Mouse (Mus musculus) lung, embryonic 16.5 days (tissue): Measurements from ENCODE around the gene Dclk1. TPM values are rescaled to one million over a fixed set of nuclear protein-coding genes. Genes with fewer than 3 reads are reported as not detected.

Source experiments
- ATAC-seq: fragments of 200-750 bp; cut with Nextera tagmentation; 2 replicates; pipeline ENCODE4 v1.8.0; 2017; ENCODE audit warnings: low read depth, mild to moderate bottlenecking, moderate library complexity
- H3K27ac ChIP-seq: fragments of 300-500 bp; sonication (generic); 2 replicates; pipeline ENCODE4 v1.5.1; 2014; ENCODE audit warnings: mild to moderate bottlenecking, control low read depth, low read length
- H3K27me3 ChIP-seq: fragments of 300-500 bp; sonication (generic); 2 replicates; pipeline ENCODE4 v1.6.1; 2014; ENCODE audit warnings: low read depth, low read length, mixed read lengths; ENCODE audit not compliant: control insufficient read depth, insufficient read depth
- H3K36me3 ChIP-seq: fragments of 300-500 bp; sonication (generic); 2 replicates; pipeline ENCODE4 v1.6.1; 2014; ENCODE audit warnings: low read length; ENCODE audit not compliant: control insufficient read depth, insufficient read depth
- H3K4me1 ChIP-seq: fragments of 300-500 bp; sonication (generic); replicated peaks from 2 replicates; pipeline ENCODE4 v1.6.1; 2014; ENCODE audit warnings: low read length, mixed read lengths; ENCODE audit not compliant: control insufficient read depth, insufficient read depth
- H3K4me2 ChIP-seq: fragments of 300-500 bp; sonication (generic); 2 replicates; pipeline ENCODE4 v1.6.1; 2014; ENCODE audit warnings: low read depth, low read length, control low read depth
- H3K4me3 ChIP-seq: fragments of 300-500 bp; sonication (generic); 2 replicates; pipeline ENCODE4 v1.5.1; 2014; ENCODE audit warnings: mild to moderate bottlenecking, low read length, control low read depth
- H3K9ac ChIP-seq: fragments of 300-500 bp; sonication (generic); 2 replicates; pipeline ENCODE4 v1.6.1; 2014; ENCODE audit warnings: low read length, control low read depth
- H3K9me3 ChIP-seq: fragments of 300-500 bp; sonication (generic); 2 replicates; pipeline ENCODE4 v1.6.1; 2016; ENCODE audit warnings: low read length; ENCODE audit not compliant: control insufficient read depth
- WGBS: fragments of 180-500 bp; shearing (Covaris S2); extraction: QIAGEN DNeasy Blood & Tissue Kit; methylation state at CpG from one replicate; pipeline ENCODE4 v1.1.7; 2014; 5-methylcytosine and 5-hydroxymethylcytosine counted together
- polyA plus RNA-seq: library from polyadenylated mRNA; unstranded; fragments of >200 nt; fragmentation: Nextera tagmentation; extraction: Ambion mirVana; gene quantifications from 2 replicates; pipeline ENCODE4 v1.2.1, GENCODE M21; 2015

Dclk1 gene
- polyA plus RNA-seq, 1 experiment from 2014 or later: 10.3 TPM

DNA sequence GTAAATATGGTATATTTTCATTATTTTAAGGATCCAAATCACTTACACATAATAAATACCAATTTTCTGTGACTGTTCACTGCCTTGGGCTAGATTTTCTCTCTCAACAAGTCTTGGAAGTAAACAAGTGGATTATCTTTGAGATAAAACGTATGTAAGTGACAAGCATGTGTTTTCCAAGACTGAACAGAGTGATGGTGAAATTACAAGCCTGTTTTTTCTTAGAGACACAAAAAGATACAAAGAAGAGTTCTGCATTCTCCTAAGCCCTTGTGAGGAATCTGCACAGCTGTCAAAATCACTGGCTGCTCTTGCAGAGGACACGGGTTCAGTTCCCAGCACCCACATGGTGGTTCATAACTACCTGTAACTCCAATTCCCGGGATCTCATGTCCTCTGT lies 151.4 kb downstream of the Dclk1 start:
- 57% methylated on average over 3 of the region's 3 CpGs for WGBS
- no peak overlapping the region for H3K9ac ChIP-seq
- peak; percentile 50; the same call in 1 of the 2 replicates for ATAC-seq
- H3K36me3 ChIP-seq: no peaks in the 10 kb centered on the region
- no peaks in the 10 kb centered on the region for H3K27me3 ChIP-seq
- H3K27ac ChIP-seq: peak overlapping the region; percentile 12; the same call in 1 of the 2 replicates
- no peak overlapping the region for H3K4me2 ChIP-seq
- no peaks in the 10 kb centered on the region; the same call in 1 of the 2 replicates for H3K4me1 ChIP-seq
- H3K9me3 ChIP-seq: no peaks in the 10 kb centered on the region
- no peak overlapping the region for H3K4me3 ChIP-seq

DNA sequence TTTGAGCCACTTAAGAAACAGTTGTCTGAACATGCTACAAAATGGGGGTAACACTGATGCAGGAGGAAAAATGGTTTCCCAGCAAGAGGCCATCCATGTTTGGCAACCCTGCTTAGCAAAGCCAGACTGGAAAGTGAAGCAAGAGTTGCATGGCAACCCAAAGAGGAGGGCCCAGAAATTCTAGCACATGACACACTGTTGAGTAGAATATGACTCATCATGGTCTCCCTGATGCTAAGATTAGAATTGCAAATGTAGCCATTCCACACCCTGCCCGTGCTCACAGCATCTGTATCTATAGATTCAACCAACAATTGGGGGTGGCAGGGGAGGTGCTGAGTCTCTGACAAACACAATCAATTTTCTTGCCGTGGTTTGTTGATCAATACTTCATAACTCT lies 154.6 kb downstream of the Dclk1 start:
- H3K27me3 ChIP-seq: no peaks in the 10 kb centered on the region
- H3K4me1 ChIP-seq: no peaks in the 10 kb centered on the region; the same call in 1 of the 2 replicates
- no peaks in the 10 kb centered on the region for H3K9me3 ChIP-seq
- H3K36me3 ChIP-seq: no peaks in the 10 kb centered on the region
- H3K9ac ChIP-seq: no peak overlapping the region
- WGBS: 78% methylated on average over 2 of the region's 2 CpGs
- H3K27ac ChIP-seq: no peak overlapping the region
- no peak overlapping the region for H3K4me2 ChIP-seq
- no peak for ATAC-seq
- no peak overlapping the region for H3K4me3 ChIP-seq

DNA sequence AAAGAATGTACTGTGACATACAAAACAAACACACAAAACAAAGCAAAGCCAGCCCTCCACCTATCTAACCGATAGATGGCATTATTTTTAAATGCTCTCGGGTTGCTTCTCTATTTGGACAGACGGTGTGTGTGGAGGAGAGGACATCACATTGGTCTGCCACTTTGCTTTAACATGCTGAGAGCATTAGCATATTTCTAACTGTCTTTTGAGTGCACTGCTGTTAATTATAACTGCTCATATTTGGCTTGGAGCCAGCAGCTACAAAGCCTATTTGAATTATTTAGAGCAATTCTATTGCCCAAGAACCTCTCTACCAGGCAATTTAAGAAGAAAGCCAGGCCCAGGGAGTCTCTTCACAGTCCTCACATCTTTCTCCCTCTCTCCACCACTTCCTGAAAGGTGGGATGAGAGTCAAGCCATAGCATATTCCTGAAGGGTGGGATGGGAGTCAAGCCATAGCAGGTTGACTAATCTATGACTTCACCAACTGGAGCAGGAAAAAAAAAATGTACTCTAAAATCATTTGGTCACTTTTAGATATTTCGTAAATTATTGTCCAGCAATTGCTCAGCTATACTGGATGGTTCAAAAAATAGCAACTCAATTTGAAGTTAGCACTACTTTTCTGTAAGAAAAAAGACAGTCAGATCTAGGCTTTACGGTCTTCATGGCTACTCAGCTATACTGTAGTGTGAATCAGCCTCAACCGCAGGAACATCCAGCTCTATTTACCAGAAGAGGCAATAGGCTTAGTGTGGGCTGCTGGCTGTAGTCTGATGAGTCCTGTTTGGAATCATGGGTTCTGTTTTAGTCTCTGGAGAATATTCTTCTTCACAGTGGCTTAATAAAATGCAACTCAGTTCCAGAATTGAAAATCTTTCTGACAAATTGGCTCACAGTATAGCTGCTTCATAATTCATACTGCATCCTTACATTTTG lies 155.9 kb downstream of the Dclk1 start:
- no peaks in the 10 kb centered on the region for H3K36me3 ChIP-seq
- no peak overlapping the region for H3K9ac ChIP-seq
- no peak for ATAC-seq
- no peak overlapping the region for H3K4me2 ChIP-seq
- no peaks in the 10 kb centered on the region for H3K9me3 ChIP-seq
- no peaks in the 10 kb centered on the region for H3K27me3 ChIP-seq
- no peak overlapping the region for H3K4me3 ChIP-seq
- 74% methylated on average over 6 of the region's 6 CpGs for WGBS
- H3K27ac ChIP-seq: no peak overlapping the region
- no peaks in the 10 kb centered on the region for H3K4me1 ChIP-seq

DNA sequence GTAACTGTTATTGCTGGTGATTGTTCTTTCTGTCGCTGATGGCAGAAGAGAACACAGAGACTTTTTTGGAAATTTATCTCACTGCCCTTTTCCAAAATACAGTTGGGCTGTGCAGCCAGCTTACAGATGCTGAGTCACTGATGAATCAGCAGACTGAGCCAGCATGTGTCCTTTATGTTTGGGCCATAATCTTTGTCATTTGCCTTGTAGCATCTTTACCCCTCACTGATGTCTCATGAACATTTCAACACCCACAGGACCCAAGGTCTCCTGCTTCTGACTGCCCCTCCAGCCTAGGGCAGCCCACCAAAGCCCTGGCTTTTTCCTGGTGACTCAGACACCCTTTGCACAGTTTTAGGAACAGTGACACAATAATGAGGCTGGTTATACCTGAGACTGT lies 159.1 kb downstream of the Dclk1 start:
- 59% methylated on average over 1 of the region's 1 CpGs for WGBS
- H3K4me1 ChIP-seq: no peaks in the 10 kb centered on the region
- ATAC-seq: no peak
- no peaks in the 10 kb centered on the region for H3K27me3 ChIP-seq
- H3K4me3 ChIP-seq: no peak overlapping the region
- no peaks in the 10 kb centered on the region for H3K36me3 ChIP-seq
- H3K4me2 ChIP-seq: no peak overlapping the region
- no peak overlapping the region for H3K9ac ChIP-seq
- no peaks in the 10 kb centered on the region for H3K9me3 ChIP-seq
- no peak overlapping the region for H3K27ac ChIP-seq

DNA sequence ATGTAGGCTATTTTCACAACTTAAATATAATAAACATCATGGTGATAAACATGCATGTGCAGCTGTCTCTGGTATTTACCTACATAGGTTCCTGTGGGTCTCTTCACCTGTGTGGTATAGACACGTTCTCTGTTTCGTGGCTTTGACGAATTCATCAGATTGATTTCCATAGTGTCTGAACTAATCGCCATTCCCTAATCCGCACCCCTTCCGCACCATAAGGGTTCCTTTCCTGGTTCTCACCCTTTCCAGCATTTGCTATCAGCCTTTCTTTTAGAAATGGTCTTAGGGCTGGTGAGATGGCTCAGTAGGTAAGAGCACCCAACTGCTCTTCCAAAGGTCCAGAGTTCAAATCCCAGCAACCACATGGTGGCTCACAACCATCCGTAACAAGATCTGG lies 162.6 kb downstream of the Dclk1 start:
- Histone ChIP-seq H3K4me1 (no peaks in the 10 kb centered on the region), H3K4me3 (no peak overlapping the region), H3K27me3 (no peaks in the 10 kb centered on the region), H3K9ac (no peak overlapping the region), H3K36me3 (no peaks in the 10 kb centered on the region), H3K4me2 (no peak overlapping the region), H3K27ac (no peak overlapping the region), H3K9me3 (no peaks in the 10 kb centered on the region)
- ATAC-seq: no peak
- 95% methylated on average over 7 of the region's 7 CpGs for WGBS

DNA sequence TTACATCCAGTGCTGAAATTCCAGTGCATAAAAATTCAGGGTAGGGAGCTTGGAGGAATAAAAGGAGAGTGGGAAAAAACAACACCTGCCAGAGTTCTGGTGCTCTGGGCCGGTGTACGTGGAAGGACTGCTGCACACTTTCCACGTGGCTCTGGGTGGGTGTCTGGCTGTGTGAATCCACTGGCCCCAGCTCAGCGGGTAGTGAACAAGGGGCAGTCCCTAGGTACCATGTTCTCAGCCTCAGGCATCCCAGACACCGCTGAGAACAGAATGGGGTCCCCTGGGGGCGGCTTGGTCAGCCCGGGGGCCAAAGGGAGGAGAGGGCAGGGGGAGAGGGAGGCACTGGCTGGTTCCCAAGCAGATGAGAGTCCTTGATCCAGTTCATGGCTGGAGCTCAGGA lies 164.5 kb downstream of the Dclk1 start:
- WGBS: 77% methylated on average over 7 of the region's 7 CpGs
- H3K4me2 ChIP-seq: no peak overlapping the region
- H3K27ac ChIP-seq: no peak overlapping the region
- ATAC-seq: no peak
- H3K9me3 ChIP-seq: no peaks in the 10 kb centered on the region
- no peaks in the 10 kb centered on the region for H3K4me1 ChIP-seq
- H3K27me3 ChIP-seq: no peaks in the 10 kb centered on the region
- no peak overlapping the region for H3K9ac ChIP-seq
- H3K4me3 ChIP-seq: no peak overlapping the region
- H3K36me3 ChIP-seq: no peaks in the 10 kb centered on the region

DNA sequence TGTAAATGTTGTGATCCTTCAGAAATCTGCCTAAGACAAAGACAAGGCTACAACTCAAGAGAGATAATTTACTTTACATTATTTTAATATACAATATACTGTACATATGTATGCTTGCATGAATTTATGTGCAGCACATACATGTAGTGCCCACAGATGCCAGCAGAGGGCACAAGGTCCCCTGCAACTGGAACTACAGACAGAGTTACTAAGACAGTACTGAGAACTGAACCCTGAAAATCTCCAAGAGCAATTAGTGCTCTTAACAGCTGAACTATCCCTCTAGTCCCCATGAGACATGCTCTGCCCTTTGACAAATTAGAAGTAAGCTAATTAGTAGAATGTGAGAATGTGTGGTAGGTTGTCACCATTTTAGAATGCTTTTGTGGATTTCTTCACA lies 169.4 kb downstream of the Dclk1 start:
- Histone ChIP-seq H3K36me3 (no peaks in the 10 kb centered on the region), H3K4me3 (no peak overlapping the region)

DNA sequence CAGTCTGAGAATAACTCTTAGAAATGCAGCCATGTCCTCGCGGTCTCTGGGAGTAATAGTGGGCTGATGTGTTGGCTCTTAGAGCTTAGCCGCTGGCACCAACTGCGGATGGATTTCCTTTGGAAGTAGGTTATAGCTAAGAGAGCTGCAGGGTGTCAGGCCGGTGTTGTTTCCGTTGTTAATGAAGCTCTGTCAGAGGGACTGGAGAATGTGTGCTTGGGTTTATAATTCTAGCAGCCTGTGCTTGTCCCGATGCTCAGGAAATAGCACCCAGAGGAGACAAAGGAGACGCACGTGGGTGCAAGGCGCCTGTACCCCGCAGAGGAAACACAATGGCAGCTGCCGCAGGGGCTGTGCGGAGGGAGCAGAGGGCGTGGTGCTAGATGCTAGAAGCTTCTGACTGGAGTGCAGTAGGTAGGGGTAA lies 173.4 kb downstream of the Dclk1 start:
- H3K4me3 ChIP-seq: no peak overlapping the region
- no peak for ATAC-seq

More for the DNA sequence above, 169.4 kb downstream of the Dclk1 start:
- Histone ChIP-seq H3K27me3 (no peaks in the 10 kb centered on the region), H3K4me1 (no peaks in the 10 kb centered on the region), H3K9ac (no peak overlapping the region), H3K27ac (no peak overlapping the region), H3K4me2 (no peak overlapping the region), H3K9me3 (no peaks in the 10 kb centered on the region)
- ATAC-seq: no peak

DNA sequence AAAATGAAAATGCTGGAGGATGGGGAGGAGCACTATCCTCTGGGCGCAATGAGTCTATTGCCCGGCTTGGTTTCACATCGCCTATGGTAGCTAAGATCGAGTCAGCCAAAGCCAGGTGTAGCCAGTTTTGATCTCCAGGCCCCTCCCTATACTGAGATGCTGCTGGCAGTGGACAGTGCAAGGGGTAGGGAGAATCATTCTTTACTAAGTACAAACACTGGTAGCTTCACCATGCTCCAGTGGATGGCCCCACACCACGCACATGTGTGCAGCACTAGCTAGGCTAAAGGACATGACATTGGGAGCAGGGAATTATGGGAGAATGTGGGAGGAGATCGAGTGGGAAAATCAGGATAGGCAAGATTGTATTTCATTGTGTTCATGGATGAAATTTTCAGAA lies 176.7 kb downstream of the Dclk1 start:
- Histone ChIP-seq H3K4me2 (no peak overlapping the region), H3K4me1 (no peaks in the 10 kb centered on the region), H3K27me3 (no peaks in the 10 kb centered on the region), H3K4me3 (no peak overlapping the region), H3K9me3 (no peaks in the 10 kb centered on the region), H3K36me3 (no peaks in the 10 kb centered on the region), H3K27ac (no peak overlapping the region), H3K9ac (no peak overlapping the region)
- ATAC-seq: no peak
- WGBS: 76% methylated on average over 6 of the region's 6 CpGs

More for the DNA sequence above, 173.4 kb downstream of the Dclk1 start:
- no peaks in the 10 kb centered on the region for H3K27me3 ChIP-seq
- WGBS: 32% methylated on average over 14 of the region's 14 CpGs
- H3K9me3 ChIP-seq: no peaks in the 10 kb centered on the region
- peak overlapping the region; percentile 24; the same call in 1 of the 2 replicates for H3K4me2 ChIP-seq
- H3K4me1 ChIP-seq: no peaks in the 10 kb centered on the region
- no peak overlapping the region for H3K9ac ChIP-seq
- no peak overlapping the region for H3K27ac ChIP-seq
- H3K36me3 ChIP-seq: no peaks in the 10 kb centered on the region
